In the genomic region with DNA sequence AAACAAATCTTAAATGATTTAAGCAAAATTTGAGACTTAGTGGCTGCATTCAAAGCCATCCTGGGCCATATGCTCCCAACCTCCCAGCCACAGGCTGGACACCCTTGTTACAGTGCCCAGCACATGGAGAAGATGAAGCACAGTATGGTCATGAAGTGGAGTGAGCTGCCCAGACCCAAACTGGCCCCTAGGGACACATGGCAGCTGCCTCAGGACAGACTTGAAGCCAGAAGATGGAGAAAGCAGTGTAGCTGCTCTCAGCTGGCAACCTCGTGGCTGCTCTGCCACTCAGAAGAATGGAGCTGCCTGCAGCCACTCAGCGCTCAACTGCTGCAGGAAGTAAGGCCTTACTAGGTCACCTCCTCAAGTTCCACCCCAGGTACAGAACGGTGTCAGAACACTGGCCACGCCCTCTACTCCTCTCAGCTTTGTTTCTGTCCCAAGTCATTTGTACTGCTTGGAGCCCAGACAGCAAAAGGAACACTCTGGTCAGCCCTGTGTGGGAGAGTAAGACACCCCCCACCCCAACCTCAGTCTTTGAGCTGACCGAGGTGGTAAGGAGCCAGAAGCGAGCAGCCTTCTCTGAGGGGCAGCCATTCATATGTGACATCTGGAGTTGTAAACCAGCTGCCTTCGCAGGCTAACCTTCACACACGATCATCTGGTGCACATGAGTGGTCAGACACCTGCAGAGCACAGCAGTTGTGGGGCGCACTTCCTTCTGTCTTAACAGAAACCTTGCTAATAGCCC, we compare ENCODE assay signal across 15 mouse cellular contexts. TPM values are rescaled to one million over a fixed set of nuclear protein-coding genes. Genes with fewer than 3 reads are reported as not detected.
DNase-seq lines count a peak whose midpoint lies in the region; ATAC-seq and TF ChIP-seq lines count a peak whose summit lies in the region.
"Had no signal": no experiment of that assay in that cellular context is flagged by ENCODE, and none has a peak within 500 bp of the region (broad histone marks: within the 10 kb centered on the region; RNA-seq: fewer than 3 reads in every experiment).

No protein-coding gene starts in this region.

- H3K36me3 ChIP-seq in forebrain, embryonic 12.5 days (replicated peaks): peaks cover 10% of the 10 kb centered on the region
- H3K36me3 ChIP-seq in forebrain, embryonic 16.5 days (ENCODE audit: control insufficient read depth, insufficient read depth): no peaks in the 10 kb centered on the region

- H3K27me3 ChIP-seq in forebrain, embryonic 12.5 days: no peaks in the 10 kb centered on the region
- H3K27me3 ChIP-seq in forebrain, embryonic 16.5 days (replicated peaks; ENCODE audit: control insufficient read depth, insufficient read depth, low read length): no peaks in the 10 kb centered on the region
- H3K27me3 ChIP-seq: stomach, embryonic 15.5 days had no signal

- 65% methylated on average over 9 of the region's 9 CpGs for WGBS in lung, adult 2 months
- 86% methylated on average over 9 of the region's 9 CpGs for WGBS in forebrain, embryonic 12.5 days
- 84% methylated on average over 9 of the region's 9 CpGs for WGBS in forebrain, embryonic 16.5 days

- DNase-seq in lung, adult 18-20 months: peak; percentile 50 to 62
- no peak for DNase-seq in lung, adult 2 months
- DNase-seq in T-cell, adult 2 months (ENCODE audit: low spot score): peak; percentile 8
- peak; percentile 43 for DNase-seq in lung, postnatal 25 days (ENCODE audit: low spot score)
- DNase-seq in thymus, postnatal 0 days (ENCODE audit: low spot score): peak; percentile 87
- DNase-seq in gastrocnemius, postnatal 10 days: no peak
- DNase-seq: cerebellum, adult 8-10 months; forebrain, postnatal 0 days; heart, adult 11 months; kidney, postnatal 25 days; lung, embryonic 14.5 days had no signal

- no peak for TF ChIP-seq CTCF in lung, adult 2 months (IDR thresholded peaks at IDR 0.05; ENCODE audit: insufficient read depth, low read length)

- H3K4me2 ChIP-seq in forebrain, embryonic 12.5 days: no peak overlapping the region
- no peak overlapping the region for H3K4me2 ChIP-seq in forebrain, embryonic 16.5 days (ENCODE audit: low read length)
- H3K4me2 ChIP-seq: lung, embryonic 14.5 days; stomach, embryonic 15.5 days had no signal

- no peak for TF ChIP-seq POLR2A in lung, adult 2 months (IDR thresholded peaks at IDR 0.05; ENCODE audit: borderline replicate concordance, extremely low read depth, low read depth, low read length)

- no peak overlapping the region for H3K9ac ChIP-seq in forebrain, embryonic 12.5 days
- H3K9ac ChIP-seq in forebrain, embryonic 16.5 days (replicated peaks; ENCODE audit: low read depth, low read length): no peak overlapping the region
- H3K9ac ChIP-seq: forebrain, postnatal 0 days; lung, embryonic 14.5 days; stomach, embryonic 15.5 days had no signal

- H3K4me1 ChIP-seq in lung, adult 2 months (ENCODE audit: control insufficient read depth, insufficient read depth, low read length): no peaks in the 10 kb centered on the region
- peaks cover 16% of the 10 kb centered on the region for H3K4me1 ChIP-seq in forebrain, embryonic 12.5 days
- peaks cover 15% of the 10 kb centered on the region for H3K4me1 ChIP-seq in forebrain, embryonic 16.5 days (replicated peaks; ENCODE audit: control insufficient read depth, insufficient read depth, low read length)
- H3K4me1 ChIP-seq: stomach, embryonic 15.5 days had no signal

- no peak for ATAC-seq in forebrain, embryonic 12.5 days (ENCODE audit: low FRiP score)
- no peak for ATAC-seq in forebrain, embryonic 16.5 days
- ATAC-seq: forebrain, postnatal 0 days had no signal

- no peaks in the 10 kb centered on the region for H3K9me3 ChIP-seq in forebrain, embryonic 12.5 days
- H3K9me3 ChIP-seq in forebrain, embryonic 16.5 days (ENCODE audit: control insufficient read depth, low read length): no peaks in the 10 kb centered on the region
- H3K9me3 ChIP-seq: stomach, embryonic 15.5 days had no signal

- no peak overlapping the region for H3K4me3 ChIP-seq in lung, adult 2 months (replicated peaks; ENCODE audit: extremely low read depth, low read depth, low read length)
- H3K4me3 ChIP-seq in forebrain, embryonic 12.5 days (replicated peaks): no peak overlapping the region
- H3K4me3 ChIP-seq in forebrain, embryonic 16.5 days (replicated peaks; ENCODE audit: low read length): no peak overlapping the region
- H3K4me3 ChIP-seq: stomach, embryonic 15.5 days had no signal

- no peak overlapping the region for H3K27ac ChIP-seq in forebrain, embryonic 12.5 days
- no peak overlapping the region for H3K27ac ChIP-seq in forebrain, embryonic 16.5 days (ENCODE audit: low read length)
- H3K27ac ChIP-seq: stomach, embryonic 15.5 days had no signal

RNA-seq across cellular contexts. Expression of a gene that starts 48.7 kb away (rescaled TPM):
- polyA plus RNA-seq in lung, adult 2 months (2012; rRNA removed): 15.4 and 16.7 TPM in 2 replicates
- 3.2 and 3.6 TPM in 2 replicates for polyA plus RNA-seq in thymus, postnatal 0 days (2015; fragmentation: Nextera tagmentation; extraction: Ambion mirVana)
- 1 to 10 TPM; 5.2 to 7.8 TPM for total RNA-seq in gastrocnemius, postnatal 10 days (2021)
- 2.6 and 5.8 TPM in 2 replicates for polyA plus RNA-seq in forebrain, embryonic 12.5 days (2016; fragmentation: Nextera tagmentation; extraction: Ambion mirVana)
- 4.1 and 5.8 TPM in 2 replicates for polyA plus RNA-seq in forebrain, embryonic 16.5 days (2015; fragmentation: Nextera tagmentation; extraction: Ambion mirVana)
- total RNA-seq: hematopoietic stem cell, adult 5-6 weeks had no signal

Comparison
In these comparisons a context has a peak if more than half of its experiments do, and no peak if none do; other contexts are left out.
1. DNase-seq: peak in lung, adult 18-20 months (2 of 2), T-cell, adult 2 months (single experiment), lung, postnatal 25 days (single experiment) and thymus, postnatal 0 days (single experiment); none in lung, adult 2 months (single experiment) and gastrocnemius, postnatal 10 days (single experiment).